Mouse (Mus musculus) embryonic facial prominence, embryonic 14.5 days (tissue): Measurements from ENCODE around the gene Grap. TPM values are rescaled to one million over a fixed set of nuclear protein-coding genes. Genes with fewer than 3 reads are reported as not detected.

Experiments
- ATAC-seq: fragments of 200-750 bp; cut with Nextera tagmentation; 2 replicates; pipeline ENCODE4 v1.8.0; 2017; ENCODE audit warnings: low read depth, moderate number of reproducible peaks, moderate TSS enrichment
- DNase-seq: peaks from one replicate; pipeline ENCODE4 v3.0.0-alpha.2; 2015; ENCODE audit warnings: low spot score
- H3K27ac ChIP-seq: fragments of 300-500 bp; sonication (generic); replicated peaks from 2 replicates; pipeline ENCODE4 v1.5.1; 2014; ENCODE audit warnings: low read depth, mild to moderate bottlenecking, low read length, moderate library complexity
- H3K27me3 ChIP-seq: fragments of 300-500 bp; sonication (generic); replicated peaks from 2 replicates; pipeline ENCODE4 v1.6.1; 2014; ENCODE audit warnings: low read length; ENCODE audit not compliant: control insufficient read depth, insufficient read depth
- H3K36me3 ChIP-seq: fragments of 300-500 bp; sonication (generic); 2 replicates; pipeline ENCODE4 v1.6.1; 2014; ENCODE audit warnings: low read length, mixed read lengths; ENCODE audit not compliant: control insufficient read depth, insufficient read depth
- H3K4me1 ChIP-seq: fragments of 300-500 bp; sonication (generic); 2 replicates; pipeline ENCODE4 v1.6.1; 2014; ENCODE audit warnings: antibody characterized with exemption, low read length; ENCODE audit not compliant: control insufficient read depth, insufficient read depth
- H3K4me2 ChIP-seq: fragments of 300-500 bp; sonication (generic); 2 replicates; pipeline ENCODE4 v1.6.1; 2014; ENCODE audit warnings: low read depth, mild to moderate bottlenecking, low read length, moderate library complexity, mixed read lengths
- H3K4me3 ChIP-seq: fragments of 300-500 bp; sonication (generic); 2 replicates; pipeline ENCODE4 v1.5.1; 2014; ENCODE audit warnings: low read depth, mild to moderate bottlenecking, low read length
- H3K9ac ChIP-seq: fragments of 300-500 bp; sonication (generic); 2 replicates; pipeline ENCODE4 v1.6.1; 2014; ENCODE audit warnings: low read depth, mild to moderate bottlenecking, low read length, moderate library complexity, mixed read lengths
- H3K9me3 ChIP-seq: fragments of 300-500 bp; sonication (generic); 2 replicates; pipeline ENCODE4 v1.6.1; 2016; ENCODE audit warnings: low read length; ENCODE audit not compliant: control insufficient read depth
- WGBS: fragments of 180-500 bp; shearing (Covaris S2); extraction: QIAGEN DNeasy Blood & Tissue Kit; methylation state at CpG from one replicate; pipeline ENCODE4 v1.1.7; 2014; 5-methylcytosine and 5-hydroxymethylcytosine counted together
- polyA plus RNA-seq: library from polyadenylated mRNA; unstranded; fragments of >200 nt; fragmentation: Nextera tagmentation; extraction: Ambion mirVana; gene quantifications from 2 replicates; pipeline ENCODE4 v1.2.1, GENCODE M21; 2014

Gene Grap
- polyA plus RNA-seq, 1 experiment from 2014 or later, result 8.6 TPM

GRCm38 (mm10) chr11:61698852-61699251 is 45.8 kb downstream of the Grap start:
- ATAC-seq, result no peak

GRCm38 (mm10) chr11:61699460-61699859 is 46.4 kb downstream of the Grap start:
- DNase-seq (no peak), ATAC-seq (no peak)
- Histone ChIP-seq H3K4me2 (no peak overlapping the region), H3K27me3 (no peaks in the 10 kb centered on the region), H3K9ac (no peak overlapping the region), H3K4me3 (no peak overlapping the region), H3K36me3 (no peaks in the 10 kb centered on the region), H3K4me1 (no peaks in the 10 kb centered on the region), H3K27ac (no peak overlapping the region), H3K9me3 (no peaks in the 10 kb centered on the region)
- WGBS, result 67% methylated on average over 5 of the region's 5 CpGs

More at GRCm38 (mm10) chr11:61698852-61699251, 45.8 kb downstream of the Grap start:
- DNase-seq, result no peak
- no peaks in the 10 kb centered on the region for H3K36me3 ChIP-seq
- H3K9ac ChIP-seq, result no peak overlapping the region
- no peaks in the 10 kb centered on the region for H3K27me3 ChIP-seq
- H3K4me1 ChIP-seq, result no peaks in the 10 kb centered on the region
- no peak overlapping the region for H3K4me2 ChIP-seq
- H3K27ac ChIP-seq, result no peak overlapping the region
- H3K9me3 ChIP-seq, result no peaks in the 10 kb centered on the region
- H3K4me3 ChIP-seq, result no peak overlapping the region

GRCm38 (mm10) chr11:61699933-61700332 is 46.9 kb downstream of the Grap start:
- Histone ChIP-seq H3K4me3 (no peak overlapping the region), H3K27ac (no peak overlapping the region), H3K36me3 (no peaks in the 10 kb centered on the region), H3K9ac (no peak overlapping the region; the same call in 1 of the 2 replicates), H3K27me3 (no peaks in the 10 kb centered on the region), H3K4me2 (no peak overlapping the region), H3K9me3 (no peaks in the 10 kb centered on the region), H3K4me1 (no peaks in the 10 kb centered on the region)
- ATAC-seq (no peak), DNase-seq (no peak)
- WGBS, result 60% methylated on average over 4 of the region's 4 CpGs

- H3K9me3 ChIP-seq, result no peaks in the 10 kb centered on the region
- H3K9ac ChIP-seq, result no peak overlapping the region
- no peak overlapping the region for H3K4me2 ChIP-seq
- WGBS, result 68% methylated on average over 5 of the region's 5 CpGs
- peak; percentile 36; the same call in 1 of the 2 replicates for ATAC-seq
- no peak overlapping the region for H3K4me3 ChIP-seq
- no peaks in the 10 kb centered on the region for H3K4me1 ChIP-seq
- H3K27me3 ChIP-seq, result no peaks in the 10 kb centered on the region
- no peak overlapping the region for H3K27ac ChIP-seq
- no peaks in the 10 kb centered on the region for H3K36me3 ChIP-seq
- DNase-seq, result no peak
Measured at GRCm38 (mm10) chr11:61701696-61702095, 48.6 kb downstream of the Grap start.

GRCm38 (mm10) chr11:61702494-61702893 is 49.4 kb downstream of the Grap start:
- no peak overlapping the region for H3K9ac ChIP-seq
- H3K4me3 ChIP-seq, result no peak overlapping the region
- no peak overlapping the region for H3K4me2 ChIP-seq
- DNase-seq (no peak), ATAC-seq (no peak)
- H3K4me1 ChIP-seq, result no peaks in the 10 kb centered on the region
- no peak overlapping the region for H3K27ac ChIP-seq
- H3K9me3 ChIP-seq, result no peaks in the 10 kb centered on the region
- WGBS, result 95% methylated on average over 5 of the region's 5 CpGs
- H3K36me3 ChIP-seq, result no peaks in the 10 kb centered on the region
- no peaks in the 10 kb centered on the region for H3K27me3 ChIP-seq

GRCm38 (mm10) chr11:61705581-61705980 is 52.5 kb downstream of the Grap start:
- H3K9ac ChIP-seq, result no peak overlapping the region
- H3K27ac ChIP-seq, result no peak overlapping the region
- no peak overlapping the region for H3K4me2 ChIP-seq
- H3K9me3 ChIP-seq, result no peaks in the 10 kb centered on the region
- no peak for ATAC-seq
- no peaks in the 10 kb centered on the region for H3K27me3 ChIP-seq
- no peak overlapping the region for H3K4me3 ChIP-seq
- WGBS, result 86% methylated on average over 2 of the region's 2 CpGs
- no peaks in the 10 kb centered on the region for H3K36me3 ChIP-seq
- H3K4me1 ChIP-seq, result no peaks in the 10 kb centered on the region
- no peak for DNase-seq

- DNase-seq (no peak), ATAC-seq (no peak)
- Histone ChIP-seq H3K27me3 (no peaks in the 10 kb centered on the region), H3K27ac (no peak overlapping the region), H3K9me3 (no peaks in the 10 kb centered on the region), H3K9ac (no peak overlapping the region), H3K4me3 (no peak overlapping the region), H3K4me2 (no peak overlapping the region), H3K36me3 (no peaks in the 10 kb centered on the region), H3K4me1 (no peaks in the 10 kb centered on the region)
- WGBS, result 63% methylated on average over 4 of the region's 4 CpGs
Measured at GRCm38 (mm10) chr11:61706232-61706631, 53.2 kb downstream of the Grap start.

GRCm38 (mm10) chr11:61708928-61709327 is 55.9 kb downstream of the Grap start:
- no peak overlapping the region for H3K9ac ChIP-seq
- H3K27ac ChIP-seq, result no peak overlapping the region
- H3K4me2 ChIP-seq, result no peak overlapping the region
- DNase-seq, result no peak
- no peaks in the 10 kb centered on the region for H3K4me1 ChIP-seq
- no peaks in the 10 kb centered on the region for H3K27me3 ChIP-seq
- no peaks in the 10 kb centered on the region for H3K9me3 ChIP-seq
- no peaks in the 10 kb centered on the region for H3K36me3 ChIP-seq
- 35% methylated on average over 3 of the region's 3 CpGs for WGBS
- peak; percentile 44; the same call in 1 of the 2 replicates for ATAC-seq
- no peak overlapping the region for H3K4me3 ChIP-seq

GRCm38 (mm10) chr11:61713157-61713855 is 60.2 kb downstream of the Grap start:
- H3K4me3 ChIP-seq, result no peak overlapping the region
- ATAC-seq, result no peak

More at GRCm38 (mm10) chr11:61713157-61713855, 60.2 kb downstream of the Grap start:
- no peak overlapping the region for H3K27ac ChIP-seq
- H3K27me3 ChIP-seq, result no peaks in the 10 kb centered on the region
- H3K9ac ChIP-seq, result no peak overlapping the region
- DNase-seq, result no peak
- H3K36me3 ChIP-seq, result no peaks in the 10 kb centered on the region
- 62% methylated on average over 15 of the region's 15 CpGs for WGBS
- no peaks in the 10 kb centered on the region for H3K9me3 ChIP-seq
- H3K4me2 ChIP-seq, result no peak overlapping the region
- H3K4me1 ChIP-seq, result no peaks in the 10 kb centered on the region
